ENCODE assay signal across 7 mouse cellular contexts in the genomic region with DNA sequence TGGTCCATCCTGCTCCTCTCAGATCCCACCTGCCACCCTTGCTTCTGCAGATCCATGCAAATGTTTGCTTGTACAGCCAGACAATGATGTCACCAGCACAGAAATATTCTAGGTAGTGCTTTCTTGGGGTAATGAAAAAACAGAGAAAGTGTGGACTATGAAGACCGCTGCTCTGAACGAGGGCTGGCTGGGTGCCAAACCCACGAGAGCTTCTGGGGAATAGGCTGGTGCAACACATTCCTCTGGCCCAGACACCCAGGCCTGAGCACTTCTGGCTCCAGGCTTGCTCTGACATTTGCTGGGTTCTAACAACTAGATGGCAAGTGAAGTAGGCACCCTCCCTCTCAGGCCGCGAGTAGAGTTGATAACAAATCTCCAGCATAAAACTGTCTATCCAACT. TPM values are rescaled to one million over a fixed set of nuclear protein-coding genes. Genes with fewer than 3 reads are reported as not detected.
DNase-seq lines count a peak whose midpoint lies in the region; ATAC-seq lines count a peak whose summit lies in the region.

No protein-coding gene starts in this region.

- H3K36me3 ChIP-seq in forebrain, embryonic 12.5 days (replicated peaks): no peaks in the 10 kb centered on the region; the same call in 1 of the 2 replicates
- H3K36me3 ChIP-seq in liver, embryonic 11.5 days (ENCODE audit: control insufficient read depth, insufficient read depth, low read length): no peaks in the 10 kb centered on the region

- peak; percentile 45 for DNase-seq in ovary, adult 18-20 months (ENCODE audit: low spot score)
- no peak for DNase-seq in ovary, postnatal 10 days (ENCODE audit: low spot score)
- peak; percentile 73 to 84 for DNase-seq in adrenal gland, postnatal 36 days
- DNase-seq in heart, postnatal 4 days: peak; percentile 79
- DNase-seq in liver, embryonic 11.5 days (ENCODE audit: low spot score): peak; percentile 34
- DNase-seq in right cerebral cortex, postnatal 4 days: peak; percentile 71

- no peak overlapping the region for H3K9ac ChIP-seq in forebrain, embryonic 12.5 days
- H3K9ac ChIP-seq in liver, embryonic 11.5 days (ENCODE audit: low read depth, low read length): no peak overlapping the region

- no peaks in the 10 kb centered on the region for H3K9me3 ChIP-seq in forebrain, embryonic 12.5 days
- H3K9me3 ChIP-seq in liver, embryonic 11.5 days (ENCODE audit: control insufficient read depth, low read length): no peaks in the 10 kb centered on the region

- H3K27ac ChIP-seq in forebrain, embryonic 12.5 days: peak overlapping the region; percentile 36; the same call in 1 of the 2 replicates
- H3K27ac ChIP-seq in liver, embryonic 11.5 days (ENCODE audit: low read depth, low read length): no peak overlapping the region

- H3K4me1 ChIP-seq in forebrain, embryonic 12.5 days: peaks cover 52% of the 10 kb centered on the region
- H3K4me1 ChIP-seq in liver, embryonic 11.5 days (replicated peaks; ENCODE audit: control insufficient read depth, insufficient read depth, low read length): peaks cover 30% of the 10 kb centered on the region

- no peak for ATAC-seq in forebrain, embryonic 12.5 days (ENCODE audit: low FRiP score)
- no peak for ATAC-seq in liver, embryonic 11.5 days (replicated peaks; ENCODE audit: low FRiP score)

- H3K4me3 ChIP-seq in forebrain, embryonic 12.5 days (replicated peaks): no peak overlapping the region
- no peak overlapping the region for H3K4me3 ChIP-seq in liver, embryonic 11.5 days (ENCODE audit: low read depth, low read length)

- H3K4me2 ChIP-seq in forebrain, embryonic 12.5 days: no peak overlapping the region
- H3K4me2 ChIP-seq in liver, embryonic 11.5 days: no peak overlapping the region

- 49% methylated on average over 5 of the region's 5 CpGs for WGBS in forebrain, embryonic 12.5 days
- WGBS in liver, embryonic 11.5 days: 47% methylated on average over 5 of the region's 5 CpGs

- no peaks in the 10 kb centered on the region for H3K27me3 ChIP-seq in forebrain, embryonic 12.5 days
- no peaks in the 10 kb centered on the region for H3K27me3 ChIP-seq in liver, embryonic 11.5 days (replicated peaks; ENCODE audit: control insufficient read depth, insufficient read depth, low read length)

RNA-seq across cellular contexts. Expression of a gene that starts 11.6 kb away (rescaled TPM):
- total RNA-seq in adrenal gland, postnatal 36 days (2021): 100 to 1,000 TPM in 1 of 2 experiments, 10 to 100 TPM in 1; 97.4 to 110 TPM
- 157 and 165 TPM in 2 replicates for polyA plus RNA-seq in forebrain, embryonic 12.5 days (2016; fragmentation: Nextera tagmentation; extraction: Ambion mirVana)
- total RNA-seq in heart, postnatal 4 days (2021): 100 to 1,000 TPM; 126 to 131 TPM
- 45.8 and 50.0 TPM in 2 replicates for polyA plus RNA-seq in liver, embryonic 11.5 days (2014; fragmentation: Nextera tagmentation; extraction: Ambion mirVana)
